Mouse (Mus musculus) midbrain, embryonic 15.5 days (tissue): ENCODE measurements at regions not wholly inside any gene's neighbourhood (a gene's known extent, or its start where the extent isn't known, plus 50 kb on each side); places are given as distances from the start of the nearest gene placed in this dataset.

Source experiments
- ATAC-seq: fragments of 200-750 bp; cut with Nextera tagmentation; replicated peaks from 2 replicates; pipeline ENCODE4 v1.8.0; 2017; ENCODE audit warnings: moderate TSS enrichment
- H3K27ac ChIP-seq: fragments of 300-500 bp; sonication (generic); 2 replicates; pipeline ENCODE4 v1.5.1; 2015; ENCODE audit warnings: mild to moderate bottlenecking, inconsistent platforms
- H3K27me3 ChIP-seq: fragments of 300-500 bp; sonication (generic); replicated peaks from 2 replicates; pipeline ENCODE4 v1.6.1; 2015; ENCODE audit warnings: inconsistent platforms
- H3K36me3 ChIP-seq: fragments of 300-500 bp; sonication (generic); replicated peaks from 2 replicates; pipeline ENCODE4 v1.6.1; 2015; ENCODE audit warnings: inconsistent platforms
- H3K4me1 ChIP-seq: fragments of 300-500 bp; sonication (generic); 2 replicates; pipeline ENCODE4 v1.6.1; 2015; ENCODE audit warnings: inconsistent platforms
- H3K4me2 ChIP-seq: fragments of 300-500 bp; sonication (generic); 2 replicates; pipeline ENCODE4 v1.6.1; 2015; ENCODE audit warnings: inconsistent platforms, mild to moderate bottlenecking, moderate library complexity
- H3K4me3 ChIP-seq: fragments of 300-500 bp; sonication (generic); 2 replicates; pipeline ENCODE4 v1.5.1; 2015; ENCODE audit warnings: mild to moderate bottlenecking, inconsistent platforms
- H3K9ac ChIP-seq: fragments of 300-500 bp; sonication (generic); 2 replicates; pipeline ENCODE4 v1.6.1; 2015; ENCODE audit warnings: mild to moderate bottlenecking, inconsistent platforms
- H3K9me3 ChIP-seq: fragments of 300-500 bp; sonication (generic); 2 replicates; pipeline ENCODE4 v1.6.1; 2016; ENCODE audit warnings: inconsistent platforms
- WGBS: fragments of 180-500 bp; shearing (Covaris S2); methylation state at CpG from one replicate; pipeline ENCODE4 v1.1.7; 2015; ENCODE audit warnings: mixed read lengths; 5-methylcytosine and 5-hydroxymethylcytosine counted together

DNA sequence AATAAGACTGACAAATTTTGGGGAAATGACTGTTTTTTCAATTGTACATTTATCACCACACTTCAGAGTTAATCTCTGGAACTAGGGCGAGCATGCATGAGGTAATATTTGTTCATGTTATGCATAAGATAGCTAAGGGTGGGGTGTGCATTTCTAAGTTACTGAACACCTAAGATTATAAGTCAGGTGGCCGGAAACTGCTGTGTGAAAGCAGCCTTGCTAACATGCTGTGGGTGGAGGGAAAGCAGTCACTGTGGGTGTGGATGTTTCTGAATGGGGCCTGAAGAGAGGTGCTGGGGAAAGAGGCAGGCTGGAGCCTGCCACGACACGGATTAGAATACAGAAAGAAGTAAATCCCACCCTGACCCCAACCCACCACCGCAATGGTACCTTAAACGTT, 54.8 kb upstream of the Cep162 start:
- WGBS = 84% methylated on average over 6 of the region's 6 CpGs
- ATAC-seq = no peak
- H3K9me3 ChIP-seq = no peaks in the 10 kb centered on the region
- H3K9ac ChIP-seq = no peak overlapping the region
- H3K27me3 ChIP-seq = no peaks in the 10 kb centered on the region
- H3K36me3 ChIP-seq = no peaks in the 10 kb centered on the region
- no peak overlapping the region for H3K4me2 ChIP-seq
- H3K4me1 ChIP-seq = no peaks in the 10 kb centered on the region
- no peak overlapping the region for H3K27ac ChIP-seq
- H3K4me3 ChIP-seq = no peak overlapping the region
